Mouse (Mus musculus) gastrocnemius, postnatal 4 days (tissue): ENCODE measurements at regions not wholly inside any gene's neighbourhood (a gene's known extent, or its start where the extent isn't known, plus 50 kb on each side); places are given as distances from the start of the nearest gene placed in this dataset.

ENCODE experiments used
- DNase-seq, 2 experiments: peaks; one replicate each; pipeline ENCODE4 v3.0.0; 2021 to 2022; ENCODE audit warnings: low spot score in 2 of 2, mixed read lengths in 2 of 2

DNA sequence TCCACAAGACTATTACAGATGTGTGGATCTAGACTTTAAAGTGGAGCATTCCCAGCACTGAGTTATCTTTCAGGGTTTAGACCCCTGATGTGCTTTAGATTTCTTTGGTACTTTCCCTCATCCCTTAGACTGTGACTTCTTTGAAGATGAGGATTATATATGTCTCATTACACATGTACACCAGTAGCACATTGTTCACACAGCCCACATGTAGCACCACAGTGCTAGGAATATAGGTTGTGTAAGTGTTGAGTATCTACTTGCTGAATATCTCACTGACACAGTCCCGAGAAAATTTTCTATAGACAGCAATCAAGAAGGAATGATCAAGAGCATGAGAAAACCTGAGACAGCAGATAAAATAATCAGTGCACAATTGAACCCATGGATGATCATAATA is 243.4 kb upstream of the Brinp1 start:
- no peak for DNase-seq

DNA sequence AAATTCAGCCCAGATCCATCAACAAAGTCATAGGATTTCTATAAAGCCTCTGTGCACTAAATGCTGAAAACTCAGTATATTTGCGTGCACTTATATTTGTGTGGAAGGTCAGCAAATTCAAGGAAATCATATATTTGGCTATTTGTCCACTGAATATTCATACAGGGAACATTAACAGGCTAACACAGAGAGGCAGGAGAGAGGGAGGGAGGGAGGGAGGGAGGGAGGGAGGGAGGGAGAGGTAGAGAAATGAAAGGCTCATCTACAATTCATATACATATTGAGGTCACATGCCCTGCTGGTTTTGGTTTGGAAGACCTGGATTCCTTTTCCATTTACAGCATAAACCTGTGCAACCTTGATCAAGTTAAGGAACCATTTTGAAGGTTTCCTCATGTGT is 241.9 kb upstream of the Brinp1 start:
- no peak for DNase-seq

DNA sequence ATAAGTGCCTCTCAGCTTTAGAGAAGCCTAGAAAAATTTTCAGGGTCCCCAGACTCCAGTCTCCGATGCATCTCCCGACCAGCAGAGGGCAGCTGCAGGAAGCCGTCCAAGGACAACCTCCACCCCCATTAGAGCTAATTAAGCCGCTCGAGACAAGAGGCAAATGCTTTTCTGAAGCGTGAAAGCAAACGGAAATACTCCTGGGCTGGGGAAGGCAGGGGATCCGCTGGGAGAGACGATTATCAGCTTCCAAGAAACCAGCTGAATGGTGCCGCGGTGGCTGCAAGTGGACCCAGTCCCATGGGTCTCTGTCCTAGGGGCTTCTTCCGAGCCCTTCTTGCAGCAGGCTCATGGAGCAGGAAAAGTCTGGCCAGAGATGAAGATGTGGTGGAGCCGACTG is 241.4 kb upstream of the Brinp1 start:
- DNase-seq = peak; percentile 18 to 50
